Mouse (Mus musculus): ENCODE measurements at regions not wholly inside any gene's neighbourhood (a gene's known extent, or its start where the extent isn't known, plus 50 kb on each side); places are given as distances from the start of the nearest gene placed in this dataset.
A peak's percentile ranks its signal among the peaks of the same experiment; 100 is the strongest.

DNA sequence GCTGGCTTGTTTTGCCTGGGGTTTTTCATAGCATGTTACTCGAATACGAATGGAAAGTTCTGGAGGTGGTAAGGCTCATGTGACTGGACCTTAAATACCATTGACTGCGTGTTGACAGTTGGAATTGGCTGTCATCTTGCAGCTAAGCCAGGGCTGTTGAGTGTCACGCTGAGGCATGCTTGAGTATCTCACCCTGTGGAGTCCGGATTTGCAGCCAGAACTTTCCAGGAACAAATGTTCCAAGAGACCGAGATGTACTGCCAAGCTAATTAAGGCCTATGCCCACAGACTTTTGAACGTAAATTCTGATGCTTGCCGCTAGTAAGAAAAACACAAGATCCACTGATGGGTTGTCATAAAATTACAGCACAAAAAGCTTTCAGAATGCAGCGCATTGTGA is 2590.8 kb upstream of the Gm6569 start:
- H3K4me3 ChIP-seq = no peak overlapping the region
- H3K27ac ChIP-seq = peak overlapping the region; percentile 48; the same call in 1 of the 2 replicates
- DNase-seq (ENCODE audit: low spot score in 2 of 2) = peak; percentile 56 to 57
- 0 out of 2 replicates have a peak, but pooled peaks have one; percentile 6 for TF ChIP-seq CTCF (conservative IDR thresholded peaks at IDR 0.05)

DNA sequence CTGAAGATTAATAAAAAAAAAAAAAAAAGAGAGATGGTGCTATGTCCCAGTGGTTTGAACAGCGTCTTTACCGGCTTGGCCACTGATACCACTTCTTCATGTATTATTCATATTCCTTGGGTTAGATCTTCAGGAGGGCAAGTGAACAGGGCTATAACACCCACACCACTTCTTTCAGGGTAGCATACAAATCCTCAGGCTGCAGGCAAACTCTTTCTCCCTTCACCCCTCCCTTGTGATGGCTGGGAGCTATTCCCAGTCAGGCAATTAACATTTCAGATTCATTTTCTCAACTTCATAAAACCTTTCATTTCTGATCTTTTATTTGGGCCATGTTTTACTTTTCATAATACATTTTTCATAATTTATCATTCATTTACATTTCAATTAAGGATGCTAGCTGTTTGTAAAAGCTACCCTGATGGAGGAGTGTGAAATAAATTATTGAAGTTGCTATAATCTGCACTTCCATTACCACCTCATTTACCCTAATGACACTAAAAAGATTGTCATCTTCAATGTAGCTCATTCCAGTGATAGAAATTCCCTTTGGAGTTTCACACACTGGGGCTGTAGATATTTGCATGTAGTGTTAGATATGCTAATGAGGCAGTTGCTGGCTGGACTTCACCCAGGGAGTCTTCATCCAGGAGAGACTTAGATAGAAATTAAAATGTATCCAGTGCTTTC is 2558.3 kb upstream of the Gm6569 start:
- Histone ChIP-seq H3K4me3 (no peak overlapping the region), H3K27ac (no peak overlapping the region)
- TF ChIP-seq CTCF (conservative IDR thresholded peaks at IDR 0.05) = no peak
- DNase-seq (ENCODE audit: low spot score in 2 of 2) = peak in 1 of 2 experiments; percentile 4

DNA sequence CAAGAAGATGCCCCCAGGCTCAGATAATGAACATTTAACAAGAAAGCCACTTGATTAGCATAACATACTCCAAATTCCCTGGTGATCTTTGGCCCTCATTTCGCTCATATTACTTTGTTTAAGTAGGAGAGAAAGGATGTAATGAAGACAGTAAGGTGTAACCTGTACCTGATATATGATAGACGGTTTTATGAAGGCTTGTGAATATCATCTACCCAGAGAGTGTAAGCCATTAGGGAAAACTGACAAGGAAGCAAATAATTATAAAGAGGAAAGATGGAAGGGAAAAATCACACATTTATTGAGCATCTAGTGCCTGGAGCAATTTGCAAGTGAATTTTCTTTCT is 2557.8 kb upstream of the Gm6569 start:
- no peak overlapping the region for H3K4me3 ChIP-seq
- H3K27ac ChIP-seq = no peak overlapping the region
- no peak for DNase-seq (ENCODE audit: low spot score in 2 of 2)
- no peak for TF ChIP-seq CTCF (conservative IDR thresholded peaks at IDR 0.05)

DNA sequence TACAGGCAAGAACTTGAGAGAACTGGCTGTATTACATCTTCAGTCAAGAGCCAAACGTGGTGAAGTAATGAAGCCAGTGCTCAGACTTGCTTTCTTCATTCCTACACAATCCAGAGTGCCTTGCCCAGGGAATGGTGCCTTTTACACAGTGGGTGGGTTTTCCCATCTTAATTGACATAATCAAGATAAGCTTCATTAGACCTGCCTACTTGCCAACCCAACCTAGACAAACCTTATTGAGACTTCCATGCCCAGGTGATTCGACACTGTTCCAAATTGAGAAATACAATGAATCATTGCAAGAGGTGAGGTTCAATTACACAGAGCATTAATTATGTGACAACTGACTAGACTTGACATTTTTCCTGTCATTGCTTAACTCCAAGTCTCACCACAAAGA is 2557.0 kb upstream of the Gm6569 start:
- Histone ChIP-seq H3K27ac (no peak overlapping the region), H3K4me3 (no peak overlapping the region)
- no peak for TF ChIP-seq CTCF (conservative IDR thresholded peaks at IDR 0.05)
- DNase-seq (ENCODE audit: low spot score in 2 of 2) = no peak

DNA sequence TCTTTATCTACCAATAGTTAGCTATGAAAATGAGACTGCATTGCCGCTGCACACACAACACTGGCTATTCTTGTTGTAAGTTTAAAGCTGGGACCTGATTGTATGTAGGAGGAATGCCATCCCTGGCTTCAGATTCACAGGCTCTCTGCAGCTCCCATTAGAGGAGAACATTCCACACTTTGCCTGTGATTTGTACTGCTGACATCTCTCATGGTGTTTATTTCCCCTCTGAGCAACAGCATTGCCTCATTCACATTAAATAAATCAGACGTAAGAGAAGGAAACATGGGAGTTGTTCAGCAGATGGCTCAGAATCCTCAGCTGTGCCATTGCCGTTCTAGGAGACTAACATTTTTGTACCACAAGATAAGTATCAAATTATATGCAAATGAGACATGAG is 2550.6 kb upstream of the Gm6569 start:
- Histone ChIP-seq H3K4me3 (no peak overlapping the region), H3K27ac (peak overlapping the region; percentile 59; the same call in 1 of the 2 replicates)
- TF ChIP-seq CTCF (conservative IDR thresholded peaks at IDR 0.05) = no peak
- DNase-seq (ENCODE audit: low spot score in 2 of 2) = peak in 1 of 2 experiments; percentile 53

DNA sequence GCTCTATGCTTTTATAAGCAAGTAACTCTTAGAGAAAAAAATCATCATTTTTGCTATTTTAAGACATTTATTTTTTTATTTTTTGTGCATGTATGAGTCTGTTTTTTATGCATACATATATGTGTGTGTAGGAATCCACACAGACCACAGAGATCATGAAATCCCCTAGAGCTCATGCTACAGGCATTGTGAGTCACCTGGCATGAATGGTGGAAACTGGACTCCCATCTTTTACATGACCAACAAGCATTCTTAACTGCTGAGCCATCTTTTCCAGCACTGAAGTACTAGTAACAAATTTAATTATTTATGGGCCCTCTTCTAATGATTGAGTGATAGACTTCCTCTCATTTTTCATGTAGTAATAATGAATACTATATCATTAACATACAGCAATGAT is 2531.8 kb upstream of the Gm6569 start:
- no peak overlapping the region for H3K4me3 ChIP-seq
- no peak overlapping the region for H3K27ac ChIP-seq
- no peak for DNase-seq (ENCODE audit: low spot score in 2 of 2)
- no peak for TF ChIP-seq CTCF (conservative IDR thresholded peaks at IDR 0.05)

DNA sequence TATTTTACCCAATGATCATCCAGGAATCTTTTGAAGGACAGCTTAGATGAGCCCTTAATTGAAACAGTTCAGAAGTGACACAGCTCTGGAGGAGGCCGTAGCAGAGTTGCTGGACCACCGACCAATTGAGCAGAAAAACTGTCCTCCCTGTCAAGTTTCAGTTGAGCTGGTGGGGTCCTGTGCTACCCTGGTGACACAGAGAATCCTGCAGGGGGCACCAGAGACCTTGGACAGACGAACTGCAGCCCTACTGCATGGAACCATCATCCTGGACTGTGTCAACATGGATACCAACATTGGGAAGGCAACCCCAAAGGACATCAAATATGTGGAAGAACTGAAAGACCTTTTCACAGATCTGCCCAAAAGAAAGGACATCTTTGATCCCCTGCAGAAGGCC is 2524.1 kb upstream of the Gm6569 start:
- Histone ChIP-seq H3K27ac (no peak overlapping the region), H3K4me3 (no peak overlapping the region)
- DNase-seq (ENCODE audit: low spot score in 2 of 2) = peak in 1 of 2 experiments; percentile 10
- TF ChIP-seq CTCF (conservative IDR thresholded peaks at IDR 0.05) = peak; percentile 64

DNA sequence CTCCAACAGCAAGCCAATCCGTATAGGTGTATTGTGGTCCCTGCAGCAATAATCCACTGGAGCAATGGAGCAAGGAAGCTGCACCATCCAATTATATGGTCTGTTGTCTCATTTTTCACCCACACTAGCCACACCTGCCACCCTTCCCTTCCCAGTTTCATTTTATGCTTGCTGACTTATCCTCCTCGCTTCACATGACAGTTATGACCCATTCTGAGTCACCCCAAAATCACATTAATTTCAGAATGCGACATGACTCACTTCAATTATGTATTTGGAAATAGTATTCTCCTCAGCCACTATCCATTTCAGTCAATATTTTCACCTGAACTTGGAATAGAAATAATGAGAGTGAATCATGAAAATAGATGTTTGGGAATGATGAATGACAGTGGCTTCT is 2507.8 kb upstream of the Gm6569 start:
- Histone ChIP-seq H3K4me3 (no peak overlapping the region), H3K27ac (no peak overlapping the region)
- no peak for TF ChIP-seq CTCF (conservative IDR thresholded peaks at IDR 0.05)
- DNase-seq (ENCODE audit: low spot score in 2 of 2) = no peak

DNA sequence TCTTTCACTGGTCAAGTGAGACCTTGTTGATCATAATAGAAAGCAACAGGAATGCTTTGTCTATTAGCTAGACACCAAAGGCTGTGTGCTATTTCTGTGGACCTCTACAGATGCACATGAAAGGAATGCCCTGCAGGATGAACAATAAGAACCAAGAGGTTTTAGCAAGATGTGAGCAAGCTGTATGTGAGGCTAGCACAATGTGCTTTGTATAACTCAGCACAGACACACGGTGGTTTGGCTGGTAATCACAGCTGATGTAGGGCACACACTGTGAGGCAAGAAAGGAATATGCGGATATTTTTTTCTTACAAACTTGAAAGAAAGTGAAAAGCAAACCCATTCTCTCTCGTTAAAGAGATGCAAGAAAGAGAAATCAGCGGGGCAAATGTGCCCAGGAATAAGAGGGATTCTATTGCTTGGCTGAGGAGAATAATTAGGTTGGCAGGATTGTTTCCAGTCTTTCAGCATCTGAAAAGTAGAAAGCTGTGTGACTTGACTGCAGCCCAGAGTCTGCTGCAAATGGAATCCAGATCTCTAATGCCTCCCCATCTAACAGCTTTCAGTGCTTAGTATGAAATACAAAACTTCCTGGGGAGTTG is 2476.1 kb upstream of the Gm6569 start:
- H3K4me3 ChIP-seq = no peak overlapping the region
- no peak for TF ChIP-seq CTCF (conservative IDR thresholded peaks at IDR 0.05)
- no peak overlapping the region for H3K27ac ChIP-seq
- DNase-seq (ENCODE audit: low spot score in 2 of 2) = no peak

DNA sequence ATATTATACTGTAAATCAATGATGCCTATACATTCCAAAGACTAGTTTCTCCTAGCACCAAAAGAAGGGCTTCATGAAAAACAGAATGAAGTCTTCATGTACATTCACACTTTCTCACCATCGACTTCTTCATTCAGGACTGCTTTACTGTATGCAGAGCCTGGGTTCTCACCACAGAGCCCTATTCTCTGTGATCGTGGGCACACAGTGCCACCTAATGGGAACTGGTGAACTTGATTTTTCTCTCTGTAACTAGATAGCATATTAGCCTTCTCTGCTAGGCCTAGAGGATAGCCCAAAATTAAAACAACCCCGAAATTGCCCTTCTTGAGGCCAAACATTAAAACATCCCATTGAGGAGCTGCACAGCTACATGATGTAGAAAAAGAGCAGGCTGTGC is 2458.6 kb upstream of the Gm6569 start:
- DNase-seq (ENCODE audit: low spot score in 2 of 2) = peak; percentile 72 to 77
- Histone ChIP-seq H3K27ac (no peak overlapping the region), H3K4me3 (no peak overlapping the region)
- peak; percentile 88 for TF ChIP-seq CTCF (conservative IDR thresholded peaks at IDR 0.05)
